Mouse (Mus musculus) cortical plate, adult 2 months (tissue): ENCODE measurements around the gene F830045P16Rik.

Source experiments
- CTCF ChIP-seq: fragments of 200-500 bp; IDR thresholded peaks from 2 replicates; pipeline ENCODE4 v1.5.1; 2011; ENCODE audit warnings: mild to moderate bottlenecking, control low read depth, low read length; ENCODE audit not compliant: insufficient read depth; ENCODE audit errors: extremely low read depth
- POLR2A ChIP-seq: fragments of 200-500 bp; IDR thresholded peaks from 2 replicates; pipeline ENCODE4 v1.6.1; 2011; ENCODE audit warnings: mild to moderate bottlenecking, low read length, control low read depth; ENCODE audit not compliant: insufficient read depth; ENCODE audit errors: extremely low read depth

GRCm38 (mm10) chr2:129537926-129538325 lies 1.5 kb upstream of the F830045P16Rik start:
- TF ChIP-seq CTCF (no peak), POLR2A (no peak)
